Mouse (Mus musculus) hindbrain, embryonic 14.5 days (tissue): ENCODE measurements at regions not wholly inside any gene's neighbourhood (a gene's known extent, or its start where the extent isn't known, plus 50 kb on each side); places are given as distances from the start of the nearest gene placed in this dataset.
A peak's percentile ranks its signal among the peaks of the same experiment; 100 is the strongest.

Experiments
- ATAC-seq: fragments of 200-750 bp; cut with Nextera tagmentation; 2 replicates; pipeline ENCODE4 v1.8.0; 2017; ENCODE audit warnings: moderate number of reproducible peaks, mild to moderate bottlenecking, moderate TSS enrichment, moderate library complexity; ENCODE audit not compliant: low FRiP score
- DNase-seq: peaks from one replicate; pipeline ENCODE4 v3.0.0-alpha.2; 2015; ENCODE audit warnings: low spot score
- H3K27ac ChIP-seq: fragments of 300-500 bp; sonication (generic); 2 replicates; pipeline ENCODE4 v1.5.1; 2014; ENCODE audit warnings: mild to moderate bottlenecking, moderate library complexity
- H3K27me3 ChIP-seq: fragments of 300-500 bp; sonication (generic); 2 replicates; pipeline ENCODE4 v1.6.1; 2014; ENCODE audit warnings: mild to moderate bottlenecking, low read length, mixed read lengths; ENCODE audit not compliant: control insufficient read depth, insufficient read depth
- H3K36me3 ChIP-seq: fragments of 300-500 bp; sonication (generic); replicated peaks from 2 replicates; pipeline ENCODE4 v1.6.1; 2014; ENCODE audit not compliant: control insufficient read depth, insufficient read depth
- H3K4me1 ChIP-seq: fragments of 300-500 bp; sonication (generic); replicated peaks from 2 replicates; pipeline ENCODE4 v1.6.1; 2014; ENCODE audit warnings: antibody characterized with exemption, low read length, mixed read lengths; ENCODE audit not compliant: control insufficient read depth, insufficient read depth
- H3K4me2 ChIP-seq: fragments of 300-500 bp; sonication (generic); replicated peaks from 2 replicates; pipeline ENCODE4 v1.6.1; 2014; ENCODE audit warnings: mild to moderate bottlenecking, moderate library complexity
- H3K4me3 ChIP-seq: fragments of 300-500 bp; sonication (generic); replicated peaks from 2 replicates; pipeline ENCODE4 v1.5.1; 2014; ENCODE audit warnings: mild to moderate bottlenecking, low read length
- H3K9ac ChIP-seq: fragments of 300-500 bp; sonication (generic); 2 replicates; pipeline ENCODE4 v1.6.1; 2014
- H3K9me3 ChIP-seq: fragments of 300-500 bp; sonication (generic); 2 replicates; pipeline ENCODE4 v1.6.1; 2016; ENCODE audit warnings: low read length; ENCODE audit not compliant: control insufficient read depth
- WGBS: fragments of 180-500 bp; shearing (Covaris S2); extraction: QIAGEN DNeasy Blood & Tissue Kit; methylation state at CpG from one replicate; pipeline ENCODE4 v1.1.7; 2014; 5-methylcytosine and 5-hydroxymethylcytosine counted together

DNA sequence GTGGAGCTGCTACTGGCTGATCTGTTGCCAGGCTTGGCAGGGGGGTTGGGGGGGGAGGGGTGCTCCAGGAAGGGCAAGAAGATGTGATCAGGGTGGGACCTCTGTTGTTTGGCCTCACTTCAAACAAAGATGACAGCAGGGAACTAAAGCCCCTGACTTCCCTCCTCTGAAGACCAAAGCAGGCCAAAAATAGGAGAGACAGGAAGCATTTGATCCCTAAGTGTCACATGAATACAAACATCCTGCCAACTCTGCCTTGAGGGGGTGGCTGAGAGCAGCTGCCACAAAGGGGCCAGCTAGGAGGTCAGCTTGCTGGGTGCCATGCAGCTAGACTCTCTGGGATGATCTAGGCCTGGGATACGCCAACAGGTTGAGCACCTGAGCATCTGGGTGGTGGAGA is 56.3 kb upstream of the Lmo2 start:
- no peak overlapping the region for H3K4me3 ChIP-seq
- no peaks in the 10 kb centered on the region for H3K36me3 ChIP-seq
- no peaks in the 10 kb centered on the region for H3K9me3 ChIP-seq
- H3K27me3 ChIP-seq, result no peaks in the 10 kb centered on the region
- 84% methylated on average over 1 of the region's 1 CpGs for WGBS
- peaks cover 11% of the 10 kb centered on the region for H3K4me1 ChIP-seq
- H3K9ac ChIP-seq, result no peak overlapping the region
- ATAC-seq, result no peak
- no peak for DNase-seq
- H3K4me2 ChIP-seq, result no peak overlapping the region
- no peak overlapping the region for H3K27ac ChIP-seq

DNA sequence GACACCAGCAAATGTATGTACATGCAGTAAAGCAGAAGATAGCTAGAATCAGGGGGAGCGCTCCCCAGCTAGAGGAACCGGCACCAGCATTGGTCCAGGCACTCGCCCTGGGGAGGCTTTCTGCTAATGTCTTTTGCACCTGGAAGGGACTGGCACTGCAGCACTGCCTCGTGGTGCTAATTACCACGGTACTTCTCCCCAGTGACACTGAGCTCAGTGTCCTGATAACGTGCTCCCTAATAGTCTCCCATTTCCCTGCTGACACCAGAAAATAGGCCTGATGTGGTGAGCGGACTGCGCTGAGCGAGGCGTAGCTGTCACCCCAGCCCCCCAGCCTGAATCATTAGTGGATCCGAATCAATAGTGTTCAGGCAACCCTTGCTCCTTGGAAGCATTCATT is 55.0 kb upstream of the Lmo2 start:
- ATAC-seq, result peak; percentile 47; the same call in 1 of the 2 replicates
- no peak overlapping the region for H3K27ac ChIP-seq

DNA sequence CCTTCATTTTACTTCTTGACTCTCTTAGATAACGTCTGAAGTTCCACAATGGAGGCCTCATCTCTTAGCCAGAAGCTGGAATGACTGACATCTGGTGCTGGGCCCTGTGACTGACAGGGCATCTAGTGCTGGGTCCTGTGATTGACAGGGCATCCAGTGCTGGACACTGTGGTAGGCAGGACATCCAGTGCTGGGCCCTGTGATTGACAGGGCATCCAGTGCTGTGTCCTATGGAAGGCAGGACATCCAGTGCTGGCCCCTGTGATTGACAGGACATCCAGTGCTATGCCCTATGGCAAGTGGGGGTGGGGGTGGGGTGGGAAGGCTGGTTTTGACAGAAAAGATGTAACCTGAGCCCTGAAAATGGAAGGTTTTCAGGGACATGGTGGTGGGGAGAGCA is 52.1 kb upstream of the Lmo2 start:
- no peak for DNase-seq
- 70% methylated on average over 1 of the region's 1 CpGs for WGBS
- ATAC-seq, result peak; percentile 29; the same call in 1 of the 2 replicates
- H3K4me3 ChIP-seq, result no peak overlapping the region
- no peak overlapping the region for H3K27ac ChIP-seq
- no peaks in the 10 kb centered on the region for H3K27me3 ChIP-seq
- H3K4me1 ChIP-seq, result peaks cover 14% of the 10 kb centered on the region
- H3K4me2 ChIP-seq, result no peak overlapping the region
- no peak overlapping the region for H3K9ac ChIP-seq
- H3K9me3 ChIP-seq, result no peaks in the 10 kb centered on the region
- no peaks in the 10 kb centered on the region for H3K36me3 ChIP-seq

More for the DNA sequence above, 55.0 kb upstream of the Lmo2 start:
- no peaks in the 10 kb centered on the region for H3K9me3 ChIP-seq
- H3K27me3 ChIP-seq, result no peaks in the 10 kb centered on the region
- peaks cover 14% of the 10 kb centered on the region for H3K4me1 ChIP-seq
- H3K9ac ChIP-seq, result no peak overlapping the region
- 47% methylated on average over 11 of the region's 11 CpGs for WGBS
- H3K4me3 ChIP-seq, result no peak overlapping the region
- no peaks in the 10 kb centered on the region for H3K36me3 ChIP-seq
- H3K4me2 ChIP-seq, result no peak overlapping the region
- no peak for DNase-seq

DNA sequence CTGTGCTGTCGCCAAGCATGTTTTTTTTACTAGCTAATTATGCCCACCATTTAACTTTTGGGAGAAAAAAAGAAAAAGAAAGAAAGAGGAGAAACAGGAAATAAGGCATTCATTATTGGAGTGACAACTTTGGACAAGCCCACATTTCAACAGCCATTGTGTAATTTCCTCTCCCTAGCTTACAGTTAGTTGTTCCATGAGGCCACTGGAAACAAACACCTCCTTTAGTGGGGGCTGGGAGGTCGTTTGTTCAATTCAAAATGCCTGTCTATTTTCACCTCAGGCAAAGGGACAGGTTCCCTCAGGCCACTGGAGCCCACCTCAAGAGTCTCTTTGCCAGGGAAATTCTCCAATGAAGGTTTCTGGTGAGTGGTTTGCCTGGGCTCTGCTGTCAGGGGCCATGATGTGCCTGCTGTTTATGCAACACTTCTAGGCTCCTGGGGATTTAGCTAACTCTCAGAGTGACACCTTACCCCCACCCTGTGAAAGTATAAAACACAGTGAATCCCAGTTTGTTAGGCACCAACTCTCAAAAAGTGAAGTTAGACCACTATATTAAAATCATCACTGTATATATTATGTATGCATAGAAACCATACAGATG is 51.1 kb upstream of the Lmo2 start:
- Histone ChIP-seq H3K36me3 (no peaks in the 10 kb centered on the region), H3K9ac (no peak overlapping the region), H3K27ac (no peak overlapping the region), H3K9me3 (no peaks in the 10 kb centered on the region), H3K4me1 (peaks cover 14% of the 10 kb centered on the region), H3K27me3 (no peaks in the 10 kb centered on the region), H3K4me3 (no peak overlapping the region), H3K4me2 (no peak overlapping the region)
- DNase-seq (no peak), ATAC-seq (no peak)
- 32% methylated on average over 2 of the region's 2 CpGs for WGBS
